Mouse (Mus musculus): ENCODE measurements around the gene Btbd9.
A peak's percentile ranks its signal among the peaks of the same experiment; 100 is the strongest.

Gene Btbd9

GRCm38 (mm10) chr17:30210936-30211335, 365.4 kb downstream of the Btbd9 start:
- no peak for DNase-seq (ENCODE audit: low spot score)

- no peak for DNase-seq (ENCODE audit: low spot score)
Observed at GRCm38 (mm10) chr17:30210262-30210661, 366.0 kb downstream of the Btbd9 start.

GRCm38 (mm10) chr17:30205062-30205825, 371.0 kb downstream of the Btbd9 start:
- no peak for DNase-seq (ENCODE audit: low spot score)

DNA sequence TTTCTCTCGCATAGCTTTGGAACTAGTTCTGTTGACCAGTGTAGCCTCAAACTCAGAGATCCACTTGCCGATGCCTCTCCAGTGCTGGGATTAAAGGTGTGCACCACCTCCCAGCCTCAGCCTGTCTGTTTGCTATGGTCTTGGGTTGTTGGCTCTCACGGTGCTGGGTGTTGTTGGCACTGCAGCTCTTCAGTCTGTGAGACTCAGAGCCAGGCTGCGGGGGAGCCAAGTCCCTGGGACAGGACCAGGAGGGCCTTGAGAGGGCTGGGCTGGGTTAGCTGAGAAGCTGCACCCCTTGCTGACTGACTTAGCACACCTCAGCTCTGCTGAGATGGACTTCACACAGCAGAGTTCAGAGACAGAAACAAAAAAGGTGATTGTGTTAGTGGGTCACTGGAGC, 376.0 kb downstream of the Btbd9 start:
- no peak for DNase-seq (ENCODE audit: low spot score)

GRCm38 (mm10) chr17:30199374-30200247, 376.7 kb downstream of the Btbd9 start:
- DNase-seq (ENCODE audit: low spot score): peak; percentile 31

- no peak for DNase-seq (ENCODE audit: low spot score)
Observed at GRCm38 (mm10) chr17:30198422-30198821, 377.9 kb downstream of the Btbd9 start.

DNA sequence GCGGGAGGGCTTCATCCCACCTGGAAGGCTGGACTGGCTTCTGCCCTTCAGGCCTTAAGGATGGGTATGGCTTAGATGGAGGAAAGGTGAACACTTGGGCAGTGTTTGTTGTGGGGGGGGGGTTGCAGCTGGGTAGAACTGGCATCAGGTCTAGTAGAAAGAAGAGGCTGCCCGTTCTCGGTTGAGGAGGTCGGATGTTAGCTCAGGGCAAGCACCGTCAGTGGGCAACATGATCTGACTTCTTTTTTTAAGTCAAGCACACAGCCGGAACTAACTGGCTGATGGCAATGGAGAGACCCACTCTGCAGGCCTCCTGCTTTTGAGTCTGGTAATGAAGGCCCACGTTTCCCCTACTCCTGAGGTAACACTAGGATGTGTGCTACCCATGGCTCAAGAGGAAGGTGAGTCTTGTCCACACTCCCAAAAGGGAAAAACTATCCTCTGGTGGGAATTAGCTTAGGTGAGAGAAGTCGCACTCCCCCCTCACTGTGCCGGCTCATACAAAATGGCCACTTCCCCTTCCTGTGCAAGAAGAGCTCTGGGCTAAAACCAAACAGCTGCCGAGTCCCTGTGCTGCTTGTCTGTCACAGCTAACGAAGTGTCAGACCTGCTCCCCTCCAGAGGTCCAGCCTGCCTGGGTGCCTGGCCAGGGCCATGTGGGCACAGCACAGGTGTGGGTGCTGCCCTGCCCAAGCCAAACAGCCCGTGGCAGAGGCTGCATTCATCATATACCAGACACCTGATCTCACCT, 378.8 kb downstream of the Btbd9 start:
- no peak for DNase-seq (ENCODE audit: low spot score)

GRCm38 (mm10) chr17:30196401-30197279, 379.6 kb downstream of the Btbd9 start:
- peak; percentile 30 for DNase-seq (ENCODE audit: low spot score)

DNA sequence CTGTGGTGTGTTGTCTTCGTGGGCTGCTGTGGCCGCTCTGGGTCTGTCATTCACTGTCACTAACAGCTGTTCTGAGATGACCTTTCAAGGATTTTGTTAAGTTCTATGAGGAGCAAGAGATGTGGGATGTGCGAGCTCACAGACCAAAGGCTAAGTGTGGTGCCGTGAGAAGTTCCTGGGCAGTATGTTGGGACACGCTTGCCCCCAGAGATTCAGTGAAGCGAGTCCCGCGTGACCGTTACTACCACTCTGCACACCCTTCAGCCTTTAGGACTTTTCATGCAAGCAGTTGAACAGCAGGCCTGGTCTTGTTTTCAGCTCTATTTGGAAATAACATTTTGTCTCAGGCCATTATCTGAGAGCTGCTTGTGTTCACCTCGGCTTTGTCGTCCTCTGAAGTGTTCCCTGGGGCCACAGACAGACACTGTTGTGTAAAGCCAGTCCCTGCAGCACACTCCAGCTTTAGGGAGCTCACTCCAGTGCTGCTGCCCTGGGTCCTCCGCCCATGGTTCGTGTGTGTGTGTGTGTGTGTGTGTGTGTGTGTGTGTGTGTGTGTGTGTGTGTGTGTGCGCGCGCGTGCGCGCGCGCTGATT, 380.6 kb downstream of the Btbd9 start:
- no peak for DNase-seq (ENCODE audit: low spot score)

GRCm38 (mm10) chr17:30194629-30195445, 381.5 kb downstream of the Btbd9 start:
- peak; percentile 32 for DNase-seq (ENCODE audit: low spot score)

GRCm38 (mm10) chr17:30194091-30194490, 382.2 kb downstream of the Btbd9 start:
- DNase-seq (ENCODE audit: low spot score): no peak

DNA sequence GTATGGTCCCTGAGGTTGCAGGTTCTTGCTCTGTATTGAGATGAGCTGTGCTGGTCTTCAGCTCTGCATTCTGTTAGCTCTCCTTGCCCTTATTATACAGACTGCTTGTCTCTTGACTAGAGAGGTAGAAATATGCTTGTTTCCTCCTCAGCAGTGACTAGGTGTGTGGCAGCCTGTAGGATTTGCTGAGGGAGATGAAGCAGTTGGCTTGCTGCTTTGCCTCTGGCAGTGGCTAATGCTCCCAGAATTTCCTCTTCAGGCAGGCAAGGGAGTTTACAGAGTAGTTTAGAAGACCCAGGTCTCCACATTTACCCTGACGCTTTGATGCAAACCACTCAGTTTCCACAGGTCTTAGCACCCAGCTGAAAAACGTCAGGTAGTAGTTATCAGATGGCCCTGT, 382.7 kb downstream of the Btbd9 start:
- DNase-seq (ENCODE audit: low spot score): no peak

DNA sequence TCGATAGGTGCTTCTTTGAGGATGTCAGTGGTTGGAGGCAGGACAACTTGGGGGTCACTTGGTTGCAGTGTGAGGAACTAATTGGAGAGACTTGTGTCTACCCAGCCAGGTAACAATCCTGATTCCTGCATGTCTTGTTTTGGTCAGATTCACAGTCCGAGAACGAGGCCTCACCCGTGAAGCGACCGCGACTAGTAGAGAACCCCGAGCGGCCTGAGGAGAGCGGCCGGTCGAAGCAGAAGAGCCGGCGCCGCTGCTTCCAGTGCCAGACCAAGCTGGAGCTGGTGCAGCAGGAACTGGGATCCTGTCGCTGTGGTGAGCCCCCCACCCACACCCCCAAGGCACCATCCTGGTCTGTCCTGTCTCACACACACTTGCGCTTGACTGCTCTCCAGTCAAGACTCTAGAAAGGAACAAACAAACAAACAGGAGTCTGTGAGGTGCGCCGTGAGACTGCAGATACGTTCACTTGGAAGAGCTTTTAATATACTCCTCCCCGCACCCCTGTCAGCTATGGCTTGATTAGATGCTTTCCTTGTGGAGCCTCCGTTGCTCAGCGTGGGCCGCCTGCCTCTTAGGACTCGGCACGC, 383.8 kb downstream of the Btbd9 start:
- no peak for DNase-seq (ENCODE audit: low spot score)

DNA sequence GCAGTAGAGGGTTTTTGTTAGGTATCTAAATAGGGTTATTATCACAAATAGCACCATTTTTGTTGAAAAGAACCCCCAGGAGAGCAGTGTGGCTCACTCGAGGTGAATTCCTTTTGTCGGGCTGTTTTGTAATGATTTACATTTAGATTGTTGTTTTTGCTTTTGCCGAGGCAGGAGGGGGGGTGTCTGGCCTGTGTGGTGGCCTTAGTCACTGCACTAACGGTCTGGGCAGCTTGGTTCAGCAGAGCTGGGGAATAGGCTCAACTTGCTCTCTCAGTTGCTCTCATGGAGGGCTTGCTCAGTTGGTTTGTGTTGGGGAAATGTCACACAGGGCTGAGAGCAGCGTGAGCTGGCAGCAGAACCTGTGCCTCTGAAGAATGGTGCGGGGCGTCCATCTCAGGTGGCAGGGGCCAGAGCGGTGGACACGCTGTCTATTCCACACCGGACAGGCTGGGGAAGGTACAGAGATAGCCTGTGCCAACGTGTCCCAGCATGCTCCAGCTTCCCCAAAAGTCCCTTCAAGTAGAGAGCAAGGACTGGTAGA, 385.1 kb downstream of the Btbd9 start:
- no peak for DNase-seq (ENCODE audit: low spot score)

- DNase-seq (ENCODE audit: low spot score): no peak
Observed at GRCm38 (mm10) chr17:30188031-30188981, 388.0 kb downstream of the Btbd9 start.

DNA sequence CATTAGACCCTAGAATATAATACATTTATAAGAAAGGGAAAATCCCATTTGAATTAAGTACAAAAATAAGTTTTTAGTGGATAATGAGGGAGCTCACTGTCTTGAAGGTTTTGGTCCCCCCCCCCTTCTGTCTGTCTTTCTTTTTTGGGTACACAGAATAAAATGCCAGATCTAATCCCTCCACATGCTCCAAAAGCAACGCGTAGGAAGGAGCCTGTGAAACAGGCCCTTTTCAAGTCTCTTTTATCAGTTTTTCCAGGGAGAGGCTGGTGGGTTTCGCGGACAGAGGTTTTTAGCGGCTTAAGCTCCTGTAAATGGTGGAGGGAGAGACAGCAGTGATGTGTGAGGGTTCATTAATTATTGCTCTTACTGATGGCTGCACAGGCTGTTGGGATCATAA, 388.7 kb downstream of the Btbd9 start:
- DNase-seq (ENCODE audit: low spot score): no peak

DNA sequence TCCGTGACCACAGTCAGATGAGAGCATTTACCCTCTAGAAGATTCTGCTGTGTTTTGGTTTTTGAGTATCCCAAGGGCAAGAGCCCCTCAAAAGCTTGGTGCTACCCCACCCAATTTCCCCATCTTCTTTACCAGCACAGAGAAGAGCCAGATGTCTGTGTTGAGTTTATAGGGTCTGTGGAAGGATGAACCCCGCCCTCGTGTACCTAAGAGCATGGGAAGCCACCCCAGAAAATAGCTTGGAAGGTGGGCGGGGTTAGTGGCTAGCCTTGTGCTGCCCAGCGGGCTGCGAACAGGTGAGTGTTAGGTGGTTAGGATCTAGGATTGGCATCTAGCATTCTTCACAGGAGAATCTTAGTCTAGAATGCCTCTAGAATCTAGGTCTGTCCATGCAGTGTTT, 389.1 kb downstream of the Btbd9 start:
- no peak for DNase-seq (ENCODE audit: low spot score)

DNA sequence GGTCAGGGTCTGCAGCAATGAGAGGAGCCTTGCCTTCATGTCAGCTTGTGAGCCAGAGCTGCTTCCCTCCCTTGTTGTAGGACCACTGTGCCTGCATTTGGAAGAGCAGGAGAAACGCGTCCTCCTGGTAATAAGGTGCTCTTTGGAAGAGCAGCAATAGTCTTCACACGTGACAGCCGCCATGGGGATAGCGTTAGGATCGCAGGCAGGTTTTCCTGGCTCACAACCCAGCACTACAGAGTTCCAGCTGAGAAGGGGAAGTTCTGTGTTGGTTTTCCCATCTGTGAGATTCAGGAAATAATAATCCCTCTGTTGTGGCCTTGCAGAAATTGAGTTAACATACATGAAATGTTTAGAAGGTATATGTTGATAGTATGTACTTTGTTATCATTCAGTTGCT, 392.7 kb downstream of the Btbd9 start:
- no peak for DNase-seq (ENCODE audit: low spot score)
